9 mouse cellular contexts compared by ENCODE assay signal in genomic region chr11:119047261-119048132, GRCm38 (mm10). TPM values are rescaled to one million over a fixed set of nuclear protein-coding genes. Genes with fewer than 3 reads are reported as not detected.
DNase-seq lines count a peak whose midpoint lies in the region; ATAC-seq lines count a peak whose summit lies in the region.
"Had no signal": no experiment of that assay in that cellular context is flagged by ENCODE, and none has a peak within 500 bp of the region (broad histone marks: within the 10 kb centered on the region; RNA-seq: fewer than 3 reads in every experiment).

No protein-coding gene starts in this region.

- H3K4me3 ChIP-seq in lung, embryonic 16.5 days (ENCODE audit: low read length), result peak overlapping the region; percentile 23
- no peak overlapping the region; the same call in 1 of the 2 replicates for H3K4me3 ChIP-seq in embryonic facial prominence, embryonic 11.5 days (ENCODE audit: low read depth, low read length)
- peak overlapping the region; percentile 46 for H3K4me3 ChIP-seq in midbrain, embryonic 16.5 days (ENCODE audit: low read depth, low read length)

- ATAC-seq in lung, embryonic 16.5 days (ENCODE audit: low read depth), result peak; percentile 23; the same call in 1 of the 2 replicates
- ATAC-seq in embryonic facial prominence, embryonic 11.5 days (replicated peaks; ENCODE audit: insufficient number of reproducible peaks, low FRiP score, low TSS enrichment, low read depth), result no peak
- no peak for ATAC-seq in midbrain, embryonic 16.5 days

- DNase-seq in lung, adult 18-20 months, result no peak
- peak; percentile 77 for DNase-seq in embryonic facial prominence, embryonic 11.5 days (ENCODE audit: low spot score)
- DNase-seq in induced T-regulatory cell, adult 2 months (ENCODE audit: low read depth), result peak; percentile 68
- DNase-seq in gastrocnemius, postnatal 4 days (ENCODE audit: low spot score in 2 of 2), result no peak
- DNase-seq in adrenal gland, adult 8-10 months, result no peak
- no peak for DNase-seq in adrenal gland, adult 18-20 months (ENCODE audit: low spot score in 2 of 2)

- H3K9ac ChIP-seq in lung, embryonic 16.5 days (ENCODE audit: low read length), result no peak overlapping the region
- H3K9ac ChIP-seq in embryonic facial prominence, embryonic 11.5 days (replicated peaks; ENCODE audit: low read length), result no peak overlapping the region
- peak overlapping the region; percentile 56; the same call in 1 of the 2 replicates for H3K9ac ChIP-seq in midbrain, embryonic 16.5 days (ENCODE audit: low read depth, low read length)

- H3K4me2 ChIP-seq in lung, embryonic 16.5 days (ENCODE audit: low read depth, low read length), result peak overlapping the region; percentile 46
- H3K4me2 ChIP-seq in embryonic facial prominence, embryonic 11.5 days (ENCODE audit: low read depth, low read length), result peak overlapping the region; percentile 60
- H3K4me2 ChIP-seq in midbrain, embryonic 16.5 days (ENCODE audit: low read length), result peak overlapping the region; percentile 84

- no peak overlapping the region for H3K27ac ChIP-seq in lung, embryonic 16.5 days (ENCODE audit: low read length)
- H3K27ac ChIP-seq in embryonic facial prominence, embryonic 11.5 days (replicated peaks; ENCODE audit: low read depth, low read length), result no peak overlapping the region
- no peak overlapping the region for H3K27ac ChIP-seq in midbrain, embryonic 16.5 days (ENCODE audit: low read length)

- no peaks in the 10 kb centered on the region for H3K9me3 ChIP-seq in lung, embryonic 16.5 days (ENCODE audit: control insufficient read depth, low read length)
- H3K9me3 ChIP-seq in embryonic facial prominence, embryonic 11.5 days (replicated peaks; ENCODE audit: control insufficient read depth, low read length), result no peaks in the 10 kb centered on the region
- H3K9me3 ChIP-seq in midbrain, embryonic 16.5 days (replicated peaks; ENCODE audit: control insufficient read depth, low read length, poor library complexity, severe bottlenecking), result no peaks in the 10 kb centered on the region

- 1% methylated on average over 43 of the region's 43 CpGs for WGBS in lung, embryonic 16.5 days
- whole genome bisulfite sequencing in embryonic facial prominence, embryonic 11.5 days, result under 1% methylated on average over 43 of the region's 43 CpGs
- WGBS in midbrain, embryonic 16.5 days, result under 1% methylated on average over 41 of the region's 43 CpGs

- H3K36me3 ChIP-seq in lung, embryonic 16.5 days (ENCODE audit: control insufficient read depth, insufficient read depth, low read length), result no peaks in the 10 kb centered on the region
- H3K36me3 ChIP-seq in embryonic facial prominence, embryonic 11.5 days (replicated peaks; ENCODE audit: control insufficient read depth, insufficient read depth, low read depth, low read length), result no peaks in the 10 kb centered on the region
- no peaks in the 10 kb centered on the region for H3K36me3 ChIP-seq in midbrain, embryonic 16.5 days (ENCODE audit: control insufficient read depth, insufficient read depth, low read length)

- peaks cover 35% of the 10 kb centered on the region for H3K4me1 ChIP-seq in lung, embryonic 16.5 days (replicated peaks; ENCODE audit: control insufficient read depth, insufficient read depth, low read length)
- peaks cover 4% of the 10 kb centered on the region for H3K4me1 ChIP-seq in embryonic facial prominence, embryonic 11.5 days (ENCODE audit: control insufficient read depth, insufficient read depth, low read length)
- peaks cover 31% of the 10 kb centered on the region for H3K4me1 ChIP-seq in midbrain, embryonic 16.5 days (ENCODE audit: control insufficient read depth, insufficient read depth, low read length)

- peaks cover 94% of the 10 kb centered on the region for H3K27me3 ChIP-seq in lung, embryonic 16.5 days (ENCODE audit: control insufficient read depth, insufficient read depth, low read depth, low read length)
- H3K27me3 ChIP-seq in embryonic facial prominence, embryonic 11.5 days (ENCODE audit: control insufficient read depth, insufficient read depth, low read length), result peaks cover 74% of the 10 kb centered on the region
- H3K27me3 ChIP-seq in midbrain, embryonic 16.5 days (ENCODE audit: control insufficient read depth, insufficient read depth, low read depth, low read length), result peaks cover 69% of the 10 kb centered on the region

RNA-seq across cellular contexts. Expression of gene Cbx8, which starts 6.7 kb away (rescaled TPM):
- polyA plus RNA-seq in lung, embryonic 16.5 days (2015; fragmentation: Nextera tagmentation; extraction: Ambion mirVana), result 7.7 and 7.9 TPM in 2 replicates
- polyA plus RNA-seq in embryonic facial prominence, embryonic 11.5 days (2014; fragmentation: Nextera tagmentation; extraction: Ambion mirVana), result 10.3 and 12.2 TPM in 2 replicates
- polyA plus RNA-seq in midbrain, embryonic 16.5 days (2015; fragmentation: Nextera tagmentation; extraction: Ambion mirVana), result 8.5 and 8.6 TPM in 2 replicates
- total RNA-seq in gastrocnemius, postnatal 4 days (2021), result 1 to 10 TPM; 4.6 to 5.3 TPM
- 10 to 100 TPM; 15.3 to 24.0 (median 16.5) TPM for total RNA-seq in adrenal gland, adult 8-10 months (2022)
- 10 to 100 TPM; 12.2 to 16.7 TPM for total RNA-seq in adrenal gland, adult 18-20 months (2021)

RNA-seq across cellular contexts. Expression of gene Cbx2, which starts 24.7 kb away (rescaled TPM):
- polyA plus RNA-seq in lung, embryonic 16.5 days (2015; fragmentation: Nextera tagmentation; extraction: Ambion mirVana), result 27.4 and 30.5 TPM in 2 replicates
- 87.1 and 91.8 TPM in 2 replicates for polyA plus RNA-seq in embryonic facial prominence, embryonic 11.5 days (2014; fragmentation: Nextera tagmentation; extraction: Ambion mirVana)
- 13.3 and 18.0 TPM in 2 replicates for polyA plus RNA-seq in midbrain, embryonic 16.5 days (2015; fragmentation: Nextera tagmentation; extraction: Ambion mirVana)
- total RNA-seq in gastrocnemius, postnatal 4 days (2021), result 1 to 10 TPM; 5.4 to 5.6 TPM
- total RNA-seq in adrenal gland, adult 8-10 months (2022), result 1 to 10 TPM; 4.6 to 8.1 (median 5.6) TPM
- total RNA-seq in adrenal gland, adult 18-20 months (2021), result 1 to 10 TPM; 3.1 to 6.6 TPM

RNA-seq across cellular contexts. Expression of gene Cbx4, which starts 38.5 kb away (rescaled TPM):
- 13.3 and 14.0 TPM in 2 replicates for polyA plus RNA-seq in lung, embryonic 16.5 days (2015; fragmentation: Nextera tagmentation; extraction: Ambion mirVana)
- 4.4 and 4.8 TPM in 2 replicates for polyA plus RNA-seq in embryonic facial prominence, embryonic 11.5 days (2014; fragmentation: Nextera tagmentation; extraction: Ambion mirVana)
- 23.9 and 25.6 TPM in 2 replicates for polyA plus RNA-seq in midbrain, embryonic 16.5 days (2015; fragmentation: Nextera tagmentation; extraction: Ambion mirVana)
- 10 to 100 TPM; 10.4 to 10.7 TPM for total RNA-seq in gastrocnemius, postnatal 4 days (2021)
- 100 to 1,000 TPM in 1 of 4 experiments, 10 to 100 TPM in 3; 70.8 to 227 (median 87.4) TPM for total RNA-seq in adrenal gland, adult 8-10 months (2022)
- total RNA-seq in adrenal gland, adult 18-20 months (2021), result 100 to 1,000 TPM; 115 to 163 TPM

RNA-seq across cellular contexts. Expression of gene Enpp7, which starts 59.5 kb away (rescaled TPM):
- polyA plus RNA-seq in lung, embryonic 16.5 days (2015; fragmentation: Nextera tagmentation; extraction: Ambion mirVana), result not detected in 2 replicates
- not detected in 2 replicates for polyA plus RNA-seq in embryonic facial prominence, embryonic 11.5 days (2014; fragmentation: Nextera tagmentation; extraction: Ambion mirVana)
- not detected in 2 replicates for polyA plus RNA-seq in midbrain, embryonic 16.5 days (2015; fragmentation: Nextera tagmentation; extraction: Ambion mirVana)
- total RNA-seq in gastrocnemius, postnatal 4 days (2021), result not detected
- not detected for total RNA-seq in adrenal gland, adult 8-10 months (2022)
- total RNA-seq in adrenal gland, adult 18-20 months (2021), result not detected
- total RNA-seq: hematopoietic stem cell, adult 5-6 weeks had no signal

Comparison
In these comparisons a context has a peak if more than half of its experiments do, and no peak if none do; other contexts are left out.
1. DNase-seq: peak in embryonic facial prominence, embryonic 11.5 days (single experiment) and induced T-regulatory cell, adult 2 months (single experiment); none in lung, adult 18-20 months (0 of 2), gastrocnemius, postnatal 4 days (0 of 2), adrenal gland, adult 8-10 months (single experiment) and adrenal gland, adult 18-20 months (0 of 2).
2. RNA of gene Cbx4, which starts 38.5 kb away (total RNA-seq): 115 to 163 TPM in adrenal gland, adult 18-20 months and 70.8 to 227 TPM in adrenal gland, adult 8-10 months; 10.4 to 10.7 TPM in gastrocnemius, postnatal 4 days; every median in the first group is over 4 times any median in the second.
3. Peak in every context shown above with its lines, with median percentiles within 50 percentile points of each other: H3K4me2 ChIP-seq.